Mouse (Mus musculus): Measurements from ENCODE around the gene Chmp6.

- TF ChIP-seq CTCF (IDR thresholded peaks at IDR 0.05; ENCODE audit: control insufficient read depth, insufficient read depth, insufficient read length) = no peak
- no peak for TF ChIP-seq USF1 (IDR thresholded peaks at IDR 0.05; ENCODE audit: low read depth)
- no peak for TF ChIP-seq MAX (IDR thresholded peaks at IDR 0.05)
Observed at GRCm38 (mm10) chr11:119901174-119901573, 12.1 kb upstream of the Chmp6 start.

Data from C2C12 (cell line).